Mouse (Mus musculus) embryonic fibroblast, embryonic 13.5 days (primary cell): ENCODE measurements around the gene Sox8. TPM values are rescaled to one million over a fixed set of nuclear protein-coding genes. Genes with fewer than 3 reads are reported as not detected.
A peak's percentile ranks its signal among the peaks of the same experiment; 100 is the strongest.

Experiments
- H3K27ac ChIP-seq: 2 replicates; pipeline ENCODE4 v1.5.1; 2012; ENCODE audit warnings: low read length, control low read depth, inconsistent platforms; ENCODE audit not compliant: insufficient read depth
- H3K4me1 ChIP-seq: 2 replicates; pipeline ENCODE4 v1.6.1; 2011; ENCODE audit warnings: low read length; ENCODE audit not compliant: control insufficient read depth, insufficient read depth
- H3K4me3 ChIP-seq: 2 replicates; pipeline ENCODE4 v1.5.1; 2011; ENCODE audit warnings: mild to moderate bottlenecking, control low read depth, low read length; ENCODE audit not compliant: insufficient read depth
- CTCF ChIP-seq: IDR thresholded peaks from 2 replicates; pipeline ENCODE4 v1.5.1; 2011; ENCODE audit warnings: mild to moderate bottlenecking, control low read depth, low read length, moderate library complexity, borderline replicate concordance; ENCODE audit not compliant: insufficient read depth
- POLR2A ChIP-seq: IDR thresholded peaks from 2 replicates; pipeline ENCODE4 v1.6.1; 2011; ENCODE audit warnings: low read depth, mild to moderate bottlenecking, control low read depth, low read length, moderate library complexity
- polyA plus RNA-seq: library from polyadenylated mRNA; stranded (reverse); fragments of >200 nt; gene quantifications from 2 replicates; pipeline ENCODE4 v1.2.4, GENCODE M21; 2011; ENCODE audit warnings: low read depth; ENCODE audit not compliant: missing spikeins, insufficient read length

Gene Sox8
- polyA plus RNA-seq, 1 experiment: 0.28 TPM

GRCm38 (mm10) chr17:25538945-25539875 is 31.3 kb downstream of the Sox8 start:
- peaks cover 3% of the 10 kb centered on the region; the same call in 1 of the 2 replicates for H3K4me1 ChIP-seq
- peak overlapping the region; percentile 48 for H3K27ac ChIP-seq
- no peak for TF ChIP-seq POLR2A
- no peak for TF ChIP-seq CTCF
- H3K4me3 ChIP-seq: no peak overlapping the region

GRCm38 (mm10) chr17:25530357-25531022 is 40.0 kb downstream of the Sox8 start:
- H3K27ac ChIP-seq: no peak overlapping the region
- no peaks in the 10 kb centered on the region for H3K4me1 ChIP-seq
- no peak overlapping the region for H3K4me3 ChIP-seq
- TF ChIP-seq POLR2A (no peak), CTCF (no peak)

DNA sequence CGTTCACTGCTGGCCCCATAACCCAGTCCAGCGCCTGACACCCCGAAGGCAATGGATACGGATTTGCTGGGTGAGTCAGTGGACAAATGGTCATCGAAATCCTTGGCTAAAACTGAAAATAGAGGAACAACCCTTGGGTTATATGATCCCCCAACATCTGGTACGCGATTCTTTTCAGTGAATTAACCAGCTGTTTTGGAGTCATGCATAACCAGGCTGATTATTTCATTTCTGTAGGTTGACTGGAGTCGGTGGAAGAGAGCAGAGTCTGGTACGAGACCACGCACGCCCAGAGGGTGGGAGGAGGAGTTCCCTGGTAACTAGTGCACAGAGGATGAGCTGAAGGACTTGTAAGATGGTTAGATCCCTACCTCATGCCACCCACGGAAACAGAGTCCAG is 48.4 kb downstream of the Sox8 start:
- TF ChIP-seq CTCF (no peak), POLR2A (no peak)
- H3K4me1 ChIP-seq: no peaks in the 10 kb centered on the region
- H3K27ac ChIP-seq: no peak overlapping the region
- H3K4me3 ChIP-seq: no peak overlapping the region

- no peak for TF ChIP-seq CTCF
- no peak for TF ChIP-seq POLR2A
- Histone ChIP-seq H3K27ac (no peak overlapping the region), H3K4me3 (no peak overlapping the region), H3K4me1 (no peaks in the 10 kb centered on the region)
Observed at GRCm38 (mm10) chr17:25520492-25520891, 50.0 kb downstream of the Sox8 start.

DNA sequence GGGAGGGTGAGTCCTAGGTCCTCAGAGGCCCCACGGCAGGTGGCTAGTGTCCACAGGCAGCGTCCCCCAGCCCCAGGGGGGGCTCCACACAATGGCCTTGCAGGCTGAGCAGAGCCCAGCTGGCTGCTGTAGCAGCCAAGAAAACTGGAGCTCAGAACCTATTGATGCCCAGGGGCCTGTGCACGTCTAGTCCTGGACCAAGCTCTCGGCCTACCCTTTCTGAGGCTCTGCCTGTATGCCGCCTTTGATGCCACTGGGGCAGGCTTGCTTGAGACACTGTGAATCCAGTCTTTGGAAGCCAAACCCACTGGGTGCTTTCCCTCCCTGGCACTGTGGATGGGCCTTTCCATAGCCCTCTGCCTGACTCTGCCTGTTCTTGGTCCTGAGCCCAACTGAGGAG is 51.0 kb downstream of the Sox8 start:
- TF ChIP-seq CTCF (no peak), POLR2A (no peak)
- Histone ChIP-seq H3K4me1 (no peaks in the 10 kb centered on the region), H3K27ac (no peak overlapping the region), H3K4me3 (no peak overlapping the region)

DNA sequence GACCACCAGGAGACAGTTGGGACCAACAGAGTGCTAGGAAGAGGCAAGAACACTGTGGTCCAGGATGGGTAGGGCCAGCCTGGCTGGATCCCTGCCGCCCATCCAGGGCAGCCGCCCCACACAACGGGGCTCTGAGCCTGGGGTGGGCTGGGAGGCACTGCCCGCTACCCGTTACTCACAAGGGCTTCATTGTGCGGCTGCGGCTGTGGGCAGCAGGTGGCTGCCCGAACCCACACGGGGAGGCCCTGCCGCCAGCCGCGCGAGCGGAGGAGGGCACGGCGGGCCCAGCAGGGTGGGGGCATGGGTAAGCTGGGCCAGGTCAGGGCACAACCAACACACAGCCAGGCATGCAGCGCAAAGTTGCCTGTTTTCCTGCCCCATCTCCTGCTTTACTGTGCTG is 52.3 kb downstream of the Sox8 start:
- no peak for TF ChIP-seq POLR2A
- no peak for TF ChIP-seq CTCF
- Histone ChIP-seq H3K4me3 (no peak overlapping the region), H3K27ac (no peak overlapping the region), H3K4me1 (no peaks in the 10 kb centered on the region)

DNA sequence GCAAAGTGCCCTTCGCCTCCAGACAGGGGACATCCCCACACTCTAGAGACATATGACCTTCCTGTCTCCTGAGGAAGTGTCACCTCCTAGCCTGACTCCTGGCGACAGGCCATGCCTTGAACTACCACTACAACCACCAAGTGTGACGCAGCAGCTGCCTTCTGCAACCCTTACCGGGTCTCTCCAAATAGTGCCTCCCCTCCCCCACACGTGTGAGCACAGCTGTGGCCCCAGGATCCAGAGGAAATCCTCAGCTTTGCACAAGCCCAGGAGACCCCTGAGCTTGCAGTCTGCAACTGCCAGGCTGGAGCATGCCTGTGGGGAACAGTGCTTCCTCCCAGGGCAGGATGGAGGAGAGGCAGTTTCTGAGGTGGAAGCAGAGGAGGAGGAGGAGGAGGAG is 54.2 kb downstream of the Sox8 start:
- TF ChIP-seq CTCF (no peak), POLR2A (no peak)
- H3K4me1 ChIP-seq: no peaks in the 10 kb centered on the region
- no peak overlapping the region for H3K4me3 ChIP-seq
- no peak overlapping the region for H3K27ac ChIP-seq

Other genes starting within 250 kb of the Sox8 start
- gene Tpsab1, start 225.1 kb downstream of the Sox8 start, polyA plus RNA-seq: not detected in 2 replicates
- not detected in 2 replicates for gene Tpsb2, start 204.4 kb downstream of the Sox8 start, polyA plus RNA-seq
- 0.91 TPM in 1 of 2 replicates, not detected in the other for gene Tpsg1, start 201.4 kb downstream of the Sox8 start, polyA plus RNA-seq
- gene Cacna1h, start 136.9 kb downstream of the Sox8 start, polyA plus RNA-seq: 10.6 and 12.3 TPM in 2 replicates
- gene Tekt4, start 116.1 kb downstream of the Sox8 start, polyA plus RNA-seq: not detected in 2 replicates
- not detected in 2 replicates for gene Sstr5, start 73.4 kb downstream of the Sox8 start, polyA plus RNA-seq
- gene Lmf1, start 8.4 kb upstream of the Sox8 start, polyA plus RNA-seq: 15.2 and 19.2 TPM in 2 replicates
- not detected in 2 replicates for gene Gng13, start 146.5 kb upstream of the Sox8 start, polyA plus RNA-seq
- gene Chtf18, start 156.7 kb upstream of the Sox8 start, polyA plus RNA-seq: 9.0 and 10.7 TPM in 2 replicates
- 10.0 and 13.0 TPM in 2 replicates for gene Rpusd1, start 157.0 kb upstream of the Sox8 start, polyA plus RNA-seq
- gene Mslnl, start 165.4 kb upstream of the Sox8 start, polyA plus RNA-seq: not detected in 2 replicates
- 2.3 and 3.3 TPM in 2 replicates for gene Msln, start 183.7 kb upstream of the Sox8 start, polyA plus RNA-seq
- 14.6 and 20.3 TPM in 2 replicates for gene Narfl, start 203.1 kb upstream of the Sox8 start, polyA plus RNA-seq
- gene Haghl, start 215.0 kb upstream of the Sox8 start, polyA plus RNA-seq: 18.1 and 23.8 TPM in 2 replicates
- gene Ccdc78, start 215.9 kb upstream of the Sox8 start, polyA plus RNA-seq: not detected in 2 replicates
- gene Fam173a, start 222.2 kb upstream of the Sox8 start, polyA plus RNA-seq: 25.4 and 26.4 TPM in 2 replicates
- 2.0 TPM in 1 of 2 replicates, not detected in the other for gene AC134908.4, start 225.0 kb upstream of the Sox8 start, polyA plus RNA-seq
- 24.8 and 33.5 TPM in 2 replicates for gene Metrn, start 226.4 kb upstream of the Sox8 start, polyA plus RNA-seq
- 4.1 and 4.7 TPM in 2 replicates for gene Fbxl16, start 238.4 kb upstream of the Sox8 start, polyA plus RNA-seq